8 mouse cellular contexts compared by ENCODE assay signal in genomic region chr5:142812976-142813721, GRCm38 (mm10). TPM values are rescaled to one million over a fixed set of nuclear protein-coding genes. Genes with fewer than 3 reads are reported as not detected.
DNase-seq lines count a peak whose midpoint lies in the region; ATAC-seq and TF ChIP-seq lines count a peak whose summit lies in the region.

No protein-coding gene starts in this region.

- no peak for TF ChIP-seq POLR2A in olfactory bulb, adult 2 months (IDR thresholded peaks at IDR 0.05; ENCODE audit: insufficient read depth, low read depth, low read length)

- H3K27ac ChIP-seq in intestine, embryonic 16.5 days (ENCODE audit: low read length): peak overlapping the region; percentile 100
- H3K27ac ChIP-seq in liver, postnatal 0 days (ENCODE audit: low read depth): no peak overlapping the region
- H3K27ac ChIP-seq in olfactory bulb, adult 2 months (ENCODE audit: insufficient read depth, low read depth, low read length): peak overlapping the region; percentile 78

- H3K36me3 ChIP-seq in intestine, embryonic 16.5 days (ENCODE audit: control insufficient read depth, insufficient read depth, low read length): no peaks in the 10 kb centered on the region
- 0 out of 2 replicates have a peak, but pooled peaks cover under 1% of the 10 kb centered on the region for H3K36me3 ChIP-seq in liver, postnatal 0 days (replicated peaks; ENCODE audit: insufficient read depth, low read length)

- 8% methylated on average over 18 of the region's 18 CpGs for WGBS in intestine, embryonic 16.5 days
- 30% methylated on average over 18 of the region's 18 CpGs for WGBS in liver, postnatal 0 days (ENCODE audit: insufficient replicate concordance)
- WGBS in olfactory bulb, adult 2 months: 5% methylated on average over 18 of the region's 18 CpGs

- H3K27me3 ChIP-seq in intestine, embryonic 16.5 days (replicated peaks; ENCODE audit: control insufficient read depth, insufficient read depth, low read length): no peaks in the 10 kb centered on the region
- peaks cover 41% of the 10 kb centered on the region for H3K27me3 ChIP-seq in liver, postnatal 0 days (ENCODE audit: insufficient read depth, low read length)

- no peak for ATAC-seq in intestine, embryonic 16.5 days
- ATAC-seq in liver, postnatal 0 days: no peak

- H3K4me2 ChIP-seq in intestine, embryonic 16.5 days (ENCODE audit: low read depth, low read length): peak overlapping the region; percentile 82
- H3K4me2 ChIP-seq in liver, postnatal 0 days (ENCODE audit: low read depth, low read length): peak overlapping the region; percentile 76

- peaks cover 38% of the 10 kb centered on the region for H3K4me1 ChIP-seq in intestine, embryonic 16.5 days (ENCODE audit: control insufficient read depth, insufficient read depth, low read length)
- H3K4me1 ChIP-seq in liver, postnatal 0 days (ENCODE audit: insufficient read depth): peaks cover 30% of the 10 kb centered on the region
- peaks cover 27% of the 10 kb centered on the region for H3K4me1 ChIP-seq in olfactory bulb, adult 2 months (ENCODE audit: control insufficient read depth, insufficient read depth, low read length)

- no peak for TF ChIP-seq CTCF in liver, postnatal 0 days (IDR thresholded peaks at IDR 0.05; ENCODE audit: low read depth)
- TF ChIP-seq CTCF in olfactory bulb, adult 2 months (IDR thresholded peaks at IDR 0.05; ENCODE audit: insufficient read depth, low read depth, low read length): no peak

- TF ChIP-seq EP300 in liver, postnatal 0 days (IDR thresholded peaks at IDR 0.05; ENCODE audit: low read depth): no peak

- peak overlapping the region; percentile 95 for H3K4me3 ChIP-seq in intestine, embryonic 16.5 days (ENCODE audit: low read length)
- H3K4me3 ChIP-seq in liver, postnatal 0 days (ENCODE audit: low read depth, low read length): peak overlapping the region; percentile 78
- H3K4me3 ChIP-seq in olfactory bulb, adult 2 months (ENCODE audit: insufficient read depth, low read depth, low read length): peak overlapping the region; percentile 74

- peak overlapping the region; percentile 98 for H3K9ac ChIP-seq in intestine, embryonic 16.5 days (ENCODE audit: low read depth, low read length)
- peak overlapping the region; percentile 89 for H3K9ac ChIP-seq in liver, postnatal 0 days (replicated peaks)

- peak; percentile 46 to 47 for DNase-seq in layer of hippocampus, postnatal 36 days
- DNase-seq in layer of hippocampus, adult 9-10 months (ENCODE audit: low spot score): no peak
- DNase-seq in cerebellum, postnatal 25 days: peak; percentile 68 to 69
- DNase-seq in gastrocnemius, postnatal 36 days: peak; percentile 47 to 50
- DNase-seq in liver, postnatal 0 days: no peak
- DNase-seq in T-cell, adult 2 months (ENCODE audit: low spot score): no peak

- intact Hi-C loops in gastrocnemius, postnatal 36 days (cut with DNase I): loop anchor here (5.0 kb wide), 1 partner anchor 41 kb away; no protein-coding TSS in a partner anchor

- H3K9me3 ChIP-seq in intestine, embryonic 16.5 days (ENCODE audit: control insufficient read depth, low read length): no peaks in the 10 kb centered on the region
- no peaks in the 10 kb centered on the region for H3K9me3 ChIP-seq in liver, postnatal 0 days (ENCODE audit: low read length)

RNA-seq across cellular contexts. Expression of gene Tnrc18, which starts 4.3 kb away (rescaled TPM):
- total RNA-seq in layer of hippocampus, postnatal 36 days (2021): 100 to 1,000 TPM; 146 to 156 TPM
- total RNA-seq in gastrocnemius, postnatal 36 days (2021): 10 to 100 TPM; 27.1 to 27.6 TPM
- polyA plus RNA-seq in intestine, embryonic 16.5 days (2015; fragmentation: Nextera tagmentation; extraction: Ambion mirVana): 10.5 and 13.2 TPM in 2 replicates
- polyA plus RNA-seq in liver, postnatal 0 days (2015; fragmentation: Nextera tagmentation; extraction: Ambion mirVana): 2.9 and 4.0 TPM in 2 replicates
- not detected in 2 replicates for polyA plus RNA-seq in olfactory bulb, adult 2 months (2012; ENCODE audit: insufficient read depth, insufficient read length, low replicate concordance, missing spikeins)

Comparison
In these comparisons a context has a peak if more than half of its experiments do, and no peak if none do; other contexts are left out.
1. DNase-seq: peak in layer of hippocampus, postnatal 36 days (2 of 2), cerebellum, postnatal 25 days (2 of 2) and gastrocnemius, postnatal 36 days (2 of 2); none in layer of hippocampus, adult 9-10 months (single experiment), liver, postnatal 0 days (single experiment) and T-cell, adult 2 months (single experiment).
2. RNA of gene Tnrc18, which starts 4.3 kb away (polyA plus RNA-seq): not detected in olfactory bulb, adult 2 months; 10.5 to 13.2 TPM in intestine, embryonic 16.5 days and 2.9 to 4.0 TPM in liver, postnatal 0 days; every median in the first group is over 10 times any median in the second.
3. Peak in every context shown above with its lines, with median percentiles within 50 percentile points of each other: H3K4me3 ChIP-seq.